ENCODE assay signal across 8 mouse cellular contexts in the genomic region with DNA sequence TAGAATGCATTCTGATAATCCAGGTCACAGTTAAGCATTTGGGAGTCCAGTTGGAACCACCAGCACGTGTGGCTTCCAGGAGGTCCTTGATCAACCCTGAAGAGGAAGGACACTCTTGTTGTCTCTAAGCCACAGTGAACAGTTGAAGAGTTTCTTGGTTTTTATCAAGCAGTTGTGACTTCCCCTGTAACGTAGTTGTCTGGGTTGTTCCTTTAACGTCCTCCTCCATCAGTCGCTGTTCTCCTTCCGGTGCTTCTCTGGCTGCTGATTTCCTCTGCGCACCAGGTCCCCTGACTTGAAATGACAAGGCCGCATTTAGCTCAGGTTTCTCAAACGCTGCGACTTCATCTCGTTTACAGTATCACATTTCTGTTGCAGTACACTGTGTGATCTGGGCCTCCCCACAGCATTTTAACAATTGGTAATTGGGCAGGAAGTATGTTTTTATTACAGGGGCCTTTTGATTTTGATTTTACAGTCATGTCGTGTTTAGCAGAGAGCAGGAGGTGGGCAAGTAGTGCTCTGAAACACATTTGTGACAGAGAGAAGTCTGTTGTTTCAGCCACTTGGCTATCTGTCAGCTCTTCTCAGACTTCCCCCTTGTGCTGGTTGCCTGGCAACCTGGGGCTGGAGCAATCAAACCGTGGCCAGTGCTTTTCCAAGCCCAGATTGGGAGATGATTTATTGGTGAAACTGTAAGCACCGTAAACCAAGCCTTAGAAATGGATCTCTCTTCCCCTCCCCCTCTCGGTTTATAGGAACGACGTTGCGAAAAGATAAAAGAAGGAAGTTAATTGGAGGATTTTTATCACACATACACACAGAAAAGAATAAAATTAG.
A peak's percentile ranks its signal among the peaks of the same experiment; 100 is the strongest.
DNase-seq lines count a peak whose midpoint lies in the region; ATAC-seq lines count a peak whose summit lies in the region.

No protein-coding gene starts in this region.

- peaks cover 11% of the 10 kb centered on the region; the same call in 1 of the 2 replicates for H3K36me3 ChIP-seq in embryonic facial prominence, embryonic 12.5 days
- H3K36me3 ChIP-seq in limb, embryonic 10.5 days: peaks cover 45% of the 10 kb centered on the region
- peaks cover 13% of the 10 kb centered on the region for H3K36me3 ChIP-seq in midbrain, embryonic 10.5 days

- H3K4me3 ChIP-seq in embryonic facial prominence, embryonic 12.5 days: no peak overlapping the region
- H3K4me3 ChIP-seq in limb, embryonic 10.5 days: no peak overlapping the region
- H3K4me3 ChIP-seq in midbrain, embryonic 10.5 days: no peak overlapping the region

- H3K27ac ChIP-seq in embryonic facial prominence, embryonic 12.5 days: peak overlapping the region; percentile 85
- peak overlapping the region; percentile 72 for H3K27ac ChIP-seq in limb, embryonic 10.5 days
- 0 out of 2 replicates have a peak overlapping the region, but pooled peaks have one; percentile 39 for H3K27ac ChIP-seq in midbrain, embryonic 10.5 days (replicated peaks)

- peak overlapping the region; percentile 28 for H3K4me2 ChIP-seq in embryonic facial prominence, embryonic 12.5 days (replicated peaks)

- WGBS in embryonic facial prominence, embryonic 12.5 days: 19% methylated on average over 17 of the region's 17 CpGs
- WGBS in limb, embryonic 10.5 days: 28% methylated on average over 17 of the region's 17 CpGs
- WGBS in midbrain, embryonic 10.5 days: 73% methylated on average over 17 of the region's 17 CpGs

- peak; percentile 54; the same call in 1 of the 2 replicates for ATAC-seq in embryonic facial prominence, embryonic 12.5 days (ENCODE audit: insufficient number of reproducible peaks, insufficient read depth, low FRiP score, low TSS enrichment)
- ATAC-seq in erythroid progenitor cell, adult 5-6 weeks (replicated peaks; ENCODE audit: low FRiP score, poor library complexity, severe bottlenecking): no peak

- DNase-seq in adrenal gland, postnatal 36 days: peak; percentile 90 to 91
- peak; percentile 78 for DNase-seq in heart, adult 8-10 months (ENCODE audit: low spot score)
- peak; percentile 66 for DNase-seq in kidney, adult 18-20 months
- DNase-seq in limb, embryonic 10.5 days (ENCODE audit: low spot score): peak; percentile 62
- peak; percentile 38 for DNase-seq in midbrain, embryonic 10.5 days (ENCODE audit: low spot score)
- DNase-seq in skeletal muscle tissue, adult 2 months (ENCODE audit: low read depth, low spot score): peak; percentile 96

- peaks cover 23% of the 10 kb centered on the region for H3K4me1 ChIP-seq in embryonic facial prominence, embryonic 12.5 days
- peaks cover 23% of the 10 kb centered on the region for H3K4me1 ChIP-seq in limb, embryonic 10.5 days
- peaks cover 21% of the 10 kb centered on the region for H3K4me1 ChIP-seq in midbrain, embryonic 10.5 days

- H3K9me3 ChIP-seq in embryonic facial prominence, embryonic 12.5 days: no peaks in the 10 kb centered on the region
- H3K9me3 ChIP-seq in limb, embryonic 10.5 days (replicated peaks): no peaks in the 10 kb centered on the region
- no peaks in the 10 kb centered on the region; the same call in 1 of the 2 replicates for H3K9me3 ChIP-seq in midbrain, embryonic 10.5 days (replicated peaks)

- no peak overlapping the region for H3K9ac ChIP-seq in embryonic facial prominence, embryonic 12.5 days

- H3K27me3 ChIP-seq in embryonic facial prominence, embryonic 12.5 days: no peaks in the 10 kb centered on the region
- no peaks in the 10 kb centered on the region for H3K27me3 ChIP-seq in limb, embryonic 10.5 days (ENCODE audit: low read depth, poor library complexity, severe bottlenecking)
- H3K27me3 ChIP-seq in midbrain, embryonic 10.5 days (ENCODE audit: low read depth, poor library complexity, severe bottlenecking): no peaks in the 10 kb centered on the region

Comparison
In these comparisons a context has a peak if more than half of its experiments do, and no peak if none do; other contexts are left out.
1. DNase-seq: peak in every context shown above with its lines; median percentile 96 in skeletal muscle tissue, adult 2 months; 90 in adrenal gland, postnatal 36 days; 78 in heart, adult 8-10 months; 66 in kidney, adult 18-20 months; 62 in limb, embryonic 10.5 days; 38 in midbrain, embryonic 10.5 days.